Mouse (Mus musculus) ES-Bruce4 (cell line): ENCODE results near the gene Kalrn. TPM values are rescaled to one million over a fixed set of nuclear protein-coding genes. Genes with fewer than 3 reads are reported as not detected.

ENCODE experiments used
- H3K27ac ChIP-seq: 2 replicates; pipeline ENCODE4 v1.5.1; 2012; ENCODE audit warnings: low read length, inconsistent platforms; ENCODE audit not compliant: insufficient read depth
- H3K27me3 ChIP-seq: 2 replicates; pipeline ENCODE4 v1.6.1; 2012; ENCODE audit warnings: mild to moderate bottlenecking, low read length, inconsistent platforms; ENCODE audit not compliant: control insufficient read depth, poor library complexity, insufficient read depth, severe bottlenecking
- H3K36me3 ChIP-seq: 2 replicates; pipeline ENCODE4 v1.6.1; 2012; ENCODE audit warnings: inconsistent platforms, mild to moderate bottlenecking, low read length, moderate library complexity; ENCODE audit not compliant: control insufficient read depth, poor library complexity, insufficient read depth, severe bottlenecking
- H3K4me1 ChIP-seq: one replicate; pipeline ENCODE4 v1.8.1; 2011; ENCODE audit warnings: low read length; ENCODE audit not compliant: control insufficient read depth, insufficient read depth
- H3K4me3 ChIP-seq: 2 replicates; pipeline ENCODE4 v1.5.1; 2011; ENCODE audit warnings: low read depth, mild to moderate bottlenecking, low read length
- H3K9ac ChIP-seq: 2 replicates; pipeline ENCODE4 v1.6.1; 2012; ENCODE audit warnings: low read depth, mild to moderate bottlenecking, inconsistent platforms; ENCODE audit not compliant: poor library complexity, severe bottlenecking
- H3K9me3 ChIP-seq: replicated peaks from 2 replicates; pipeline ENCODE4 v1.6.1; 2012; ENCODE audit warnings: mild to moderate bottlenecking, low read length, inconsistent platforms; ENCODE audit not compliant: control insufficient read depth, poor library complexity, insufficient read depth, severe bottlenecking
- CTCF ChIP-seq: IDR thresholded peaks from one replicate; pipeline ENCODE4 v1.8.1; 2011; ENCODE audit warnings: low read depth, low read length
- EP300 ChIP-seq: IDR thresholded peaks from 2 replicates; pipeline ENCODE4 v1.6.1; 2011; ENCODE audit warnings: low read depth, low read length; ENCODE audit not compliant: insufficient read depth
- POLR2A ChIP-seq: IDR thresholded peaks from one replicate; pipeline ENCODE4 v1.8.1; 2011; ENCODE audit warnings: low read length; ENCODE audit not compliant: insufficient read depth
- polyA plus RNA-seq: library from polyadenylated mRNA; stranded (reverse); fragments of >200 nt; gene quantifications from 2 replicates; pipeline ENCODE4 v1.2.4, GENCODE M21; 2011; ENCODE audit warnings: low read depth; ENCODE audit not compliant: missing spikeins, insufficient read depth, insufficient read length

Gene Kalrn
- polyA plus RNA-seq, 1 experiment = 8.2 TPM

DNA sequence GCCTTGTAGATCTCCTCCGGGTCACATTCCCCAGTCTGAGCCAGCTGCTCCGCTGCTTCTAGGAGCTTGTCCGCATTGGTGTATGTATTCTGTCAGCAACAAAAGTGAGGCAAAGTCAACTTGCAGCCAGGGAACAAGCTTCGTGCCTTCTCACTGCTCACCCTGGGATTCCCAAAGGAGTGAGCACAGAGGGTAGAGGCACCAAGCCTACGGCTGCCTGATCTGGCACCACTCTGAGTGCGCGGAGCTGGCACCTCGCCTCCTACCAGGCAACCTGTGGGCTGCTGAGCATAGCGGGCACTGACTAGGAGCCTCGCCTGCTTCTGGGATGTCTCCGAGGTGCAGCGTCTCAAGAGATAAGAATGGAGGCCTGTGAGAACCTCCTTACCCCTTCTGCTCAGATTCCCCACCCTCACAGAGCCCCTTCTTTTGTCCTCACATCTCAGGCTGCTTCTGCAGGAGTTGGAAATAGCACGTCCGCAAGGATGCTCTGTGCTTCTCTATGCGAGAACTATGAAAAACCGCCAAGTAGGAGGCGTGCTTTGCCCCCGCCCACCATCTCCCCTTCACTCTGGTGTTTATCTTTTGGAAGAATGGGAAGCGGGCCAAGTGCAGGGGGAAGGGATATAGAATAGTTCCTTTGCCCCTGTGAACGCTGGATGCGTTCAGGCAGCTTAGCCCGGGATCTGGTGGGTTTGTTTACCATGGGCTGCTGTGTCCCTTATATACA, 310.4 kb downstream of the Kalrn start:
- no peaks in the 10 kb centered on the region for H3K36me3 ChIP-seq
- H3K4me1 ChIP-seq = no peaks in the 10 kb centered on the region
- no peak overlapping the region for H3K9ac ChIP-seq
- no peak for TF ChIP-seq EP300
- no peak for TF ChIP-seq POLR2A
- TF ChIP-seq CTCF = no peak
- peak overlapping the region; percentile 27 for H3K4me3 ChIP-seq
- no peaks in the 10 kb centered on the region for H3K9me3 ChIP-seq
- no peaks in the 10 kb centered on the region for H3K27me3 ChIP-seq
- H3K27ac ChIP-seq = no peak overlapping the region

DNA sequence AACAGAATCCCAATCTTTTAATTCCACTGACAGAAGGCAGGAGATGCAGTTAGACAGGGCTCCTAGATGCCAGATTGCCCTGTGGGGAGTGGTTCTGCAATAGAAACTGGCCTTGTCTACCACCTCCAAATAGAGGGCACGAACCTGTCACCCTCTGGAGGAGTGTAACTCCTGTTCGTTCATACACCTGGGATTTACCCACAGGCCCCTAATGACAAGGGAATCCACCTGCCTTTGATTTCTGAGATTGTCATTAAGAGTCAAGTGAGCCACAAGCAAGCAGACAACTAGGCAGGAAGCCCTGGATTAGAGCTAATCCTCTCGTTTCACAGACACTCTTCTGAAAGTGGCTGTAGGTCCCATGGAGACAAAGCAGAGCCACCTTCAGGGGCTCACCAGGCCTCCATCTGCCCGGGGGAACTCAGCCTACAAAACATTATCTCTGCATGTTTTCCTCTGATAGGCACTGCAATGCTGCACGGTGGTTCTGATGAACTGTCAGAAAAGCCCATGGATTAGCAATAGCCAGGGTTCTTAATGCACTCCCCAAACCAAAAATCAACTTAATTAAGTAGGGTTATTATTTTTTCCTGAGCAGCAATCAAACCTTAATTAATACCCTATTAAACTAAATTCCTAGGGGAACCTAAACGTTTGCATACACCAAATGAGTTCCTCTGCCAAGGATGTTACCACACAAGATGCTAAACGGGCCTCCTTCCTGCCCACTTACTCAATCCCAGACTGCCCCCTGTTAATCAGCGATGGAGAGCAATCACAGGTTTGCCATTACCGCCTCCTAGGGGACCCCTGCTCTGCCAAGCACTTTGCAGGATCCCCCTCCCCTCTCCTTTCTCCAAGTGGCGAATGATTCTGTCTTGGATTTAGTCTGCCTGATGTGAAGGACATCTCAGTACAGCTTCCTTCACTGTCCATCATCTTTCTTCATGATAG, 312.1 kb downstream of the Kalrn start:
- no peak for TF ChIP-seq EP300
- TF ChIP-seq CTCF = no peak
- TF ChIP-seq POLR2A = no peak
- Histone ChIP-seq H3K27ac (no peak overlapping the region), H3K9ac (no peak overlapping the region)

GRCm38 (mm10) chr16:34254646-34255022, 318.7 kb downstream of the Kalrn start:
- Histone ChIP-seq H3K9me3 (no peaks in the 10 kb centered on the region), H3K4me1 (no peaks in the 10 kb centered on the region), H3K9ac (no peak overlapping the region), H3K27me3 (no peaks in the 10 kb centered on the region), H3K4me3 (no peak overlapping the region), H3K27ac (no peak overlapping the region), H3K36me3 (no peaks in the 10 kb centered on the region)
- TF ChIP-seq CTCF (no peak), EP300 (no peak), POLR2A (no peak)

More for the DNA sequence above, 312.1 kb downstream of the Kalrn start:
- Histone ChIP-seq H3K4me3 (no peak overlapping the region), H3K9me3 (no peaks in the 10 kb centered on the region), H3K27me3 (no peaks in the 10 kb centered on the region), H3K36me3 (no peaks in the 10 kb centered on the region), H3K4me1 (no peaks in the 10 kb centered on the region)

GRCm38 (mm10) chr16:34254002-34254645, 319.2 kb downstream of the Kalrn start:
- H3K27ac ChIP-seq = no peak overlapping the region
- H3K9ac ChIP-seq = no peak overlapping the region
- no peaks in the 10 kb centered on the region for H3K36me3 ChIP-seq
- H3K9me3 ChIP-seq = no peaks in the 10 kb centered on the region
- H3K27me3 ChIP-seq = no peaks in the 10 kb centered on the region
- H3K4me1 ChIP-seq = no peaks in the 10 kb centered on the region
- TF ChIP-seq CTCF (no peak), EP300 (no peak), POLR2A (no peak)
- H3K4me3 ChIP-seq = no peak overlapping the region

GRCm38 (mm10) chr16:34252670-34253069, 320.7 kb downstream of the Kalrn start:
- no peak overlapping the region for H3K9ac ChIP-seq
- H3K9me3 ChIP-seq = no peaks in the 10 kb centered on the region
- no peak overlapping the region for H3K27ac ChIP-seq
- no peak overlapping the region for H3K4me3 ChIP-seq
- no peak for TF ChIP-seq CTCF
- TF ChIP-seq EP300 = no peak
- no peak for TF ChIP-seq POLR2A
- H3K27me3 ChIP-seq = no peaks in the 10 kb centered on the region
- H3K36me3 ChIP-seq = no peaks in the 10 kb centered on the region
- H3K4me1 ChIP-seq = no peaks in the 10 kb centered on the region
